Mouse (Mus musculus) splenic B cell, adult 2 months (primary cell): ENCODE data around the gene Cdk10.
"Not testable (repeated sequence)": the region's sequence is repeated elsewhere in the genome, so short reads cannot be mapped to it uniquely, and the experiment has no call there.

Source experiments
- DNase-seq: peaks from one replicate; pipeline ENCODE4 v3.0.0-alpha.2; 2011; ENCODE audit warnings: low read depth, low spot score
- H3K27me3 ChIP-seq: 2 replicates; pipeline ENCODE4 v1.6.1; 2012; ENCODE audit warnings: mild to moderate bottlenecking, low read length, moderate library complexity, mixed read lengths; ENCODE audit not compliant: control insufficient read depth, poor library complexity, insufficient read depth, severe bottlenecking
- H3K36me3 ChIP-seq: 2 replicates; pipeline ENCODE4 v1.6.1; 2012; ENCODE audit warnings: mild to moderate bottlenecking, low read length, moderate library complexity, mixed read lengths; ENCODE audit not compliant: control insufficient read depth, poor library complexity, insufficient read depth, severe bottlenecking

Cdk10 gene

DNA sequence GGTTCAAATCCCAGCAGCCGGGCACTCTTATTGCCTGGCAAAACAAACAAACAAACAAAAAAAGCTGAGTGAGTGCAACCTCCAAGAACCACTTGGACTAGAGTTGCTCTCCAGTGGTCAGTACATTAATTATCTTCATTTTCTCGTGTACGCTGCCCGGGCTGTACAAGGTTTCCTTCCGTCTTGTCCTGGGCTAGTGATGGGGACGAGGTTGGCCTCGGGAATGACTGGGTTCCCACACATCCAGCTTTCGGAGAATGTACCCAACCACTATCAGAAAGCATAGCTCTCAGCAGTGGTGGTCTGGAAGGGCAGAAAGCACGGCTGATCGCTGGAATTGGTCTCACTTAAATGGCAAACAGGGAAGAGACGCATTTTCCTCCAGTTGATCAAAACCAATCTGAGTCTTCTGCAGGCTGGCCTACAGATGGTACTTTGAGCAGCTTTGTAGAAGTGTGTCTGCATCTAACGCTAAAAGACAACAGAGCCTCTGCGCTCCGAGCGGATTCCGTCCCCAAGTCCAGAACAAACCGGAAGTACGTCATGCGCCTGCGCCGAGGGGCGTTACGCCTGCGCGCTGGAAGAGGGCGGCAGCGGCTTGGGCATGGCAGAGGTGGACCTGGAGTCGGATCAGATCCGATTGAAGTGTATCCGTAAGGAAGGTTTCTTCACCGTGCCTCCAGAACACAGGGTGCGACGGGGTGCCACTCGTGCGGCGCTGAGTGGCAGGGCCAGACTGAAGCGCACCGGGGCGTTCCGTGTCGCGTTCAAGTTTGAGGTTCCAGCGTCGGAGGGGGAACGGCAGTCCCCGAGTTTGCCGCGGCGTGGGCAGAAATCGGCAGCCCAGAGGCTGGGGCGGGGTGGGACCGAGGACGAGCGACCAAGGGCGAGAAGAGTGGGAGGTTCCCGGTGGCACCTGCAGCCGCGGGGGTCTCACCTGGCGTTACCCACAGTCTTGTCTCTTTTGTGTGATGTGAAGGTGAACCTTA, at the start of gene Cdk10:
Gene Cdk10, plus strand, starts transcription at position 565 of the 989 bp plus-strand sequence.
- DNase-seq: peak; percentile 92
- H3K36me3 ChIP-seq: no peaks in the 10 kb centered on the region; the same call in 1 of the 2 replicates

DNA sequence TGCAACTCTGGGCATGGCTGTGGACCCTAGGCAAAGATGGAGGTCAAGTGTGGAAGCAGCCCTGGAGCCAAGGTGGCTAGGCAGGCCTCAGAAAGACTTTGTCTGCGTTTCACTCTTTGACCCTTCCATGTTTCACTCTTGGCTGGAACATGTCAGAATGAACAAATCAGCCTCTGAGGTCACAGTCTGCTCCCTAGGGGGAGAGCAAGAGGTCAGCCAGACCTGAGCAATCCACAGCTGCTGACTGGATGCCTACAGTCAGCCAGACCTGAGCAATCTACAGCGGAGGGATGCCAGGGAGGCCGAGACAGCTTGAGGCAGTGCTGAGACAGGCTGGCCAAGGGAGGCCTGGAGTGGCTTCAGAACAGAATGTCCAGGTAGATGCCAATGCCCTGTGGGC, 43.3 kb upstream of the Cdk10 start:
- DNase-seq: no peak
- Histone ChIP-seq H3K36me3 (no peaks in the 10 kb centered on the region), H3K27me3 (no peaks in the 10 kb centered on the region)

More for the DNA sequence above, at the start of gene Cdk10:
- H3K27me3 ChIP-seq: no peaks in the 10 kb centered on the region

GRCm38 (mm10) chr8:123185566-123186409, 38.9 kb upstream of the Cdk10 start, which contains the start of gene Dpep1:
Dpep1 (plus strand) TSS chr8:123186242.
- no peaks in the 10 kb centered on the region for H3K27me3 ChIP-seq
- no peaks in the 10 kb centered on the region for H3K36me3 ChIP-seq
- DNase-seq: no peak

DNA sequence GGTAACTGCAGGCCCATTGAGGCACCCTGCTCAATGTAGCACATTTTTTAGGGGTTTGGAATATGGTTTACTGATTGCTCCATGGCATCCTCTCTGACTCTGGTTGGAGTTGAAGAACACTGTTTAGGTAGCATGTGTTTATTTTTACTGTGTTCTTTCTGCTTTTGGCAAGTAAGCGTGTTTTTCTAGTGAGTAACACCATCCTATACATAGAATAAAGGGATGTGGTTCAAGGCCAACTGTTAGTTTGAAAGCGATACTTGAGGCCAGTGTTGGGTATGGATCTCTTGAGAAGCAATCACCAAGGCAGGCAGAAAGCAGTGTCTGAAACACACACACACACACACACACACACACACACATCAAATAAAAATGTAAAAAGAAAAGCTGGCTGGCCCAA, 36.6 kb upstream of the Cdk10 start:
- Histone ChIP-seq H3K27me3 (no peaks in the 10 kb centered on the region), H3K36me3 (no peaks in the 10 kb centered on the region)
- DNase-seq: no peak

GRCm38 (mm10) chr8:123188841-123189240, 35.8 kb upstream of the Cdk10 start:
- Histone ChIP-seq H3K27me3 (no peaks in the 10 kb centered on the region), H3K36me3 (no peaks in the 10 kb centered on the region)
- DNase-seq: no peak

DNA sequence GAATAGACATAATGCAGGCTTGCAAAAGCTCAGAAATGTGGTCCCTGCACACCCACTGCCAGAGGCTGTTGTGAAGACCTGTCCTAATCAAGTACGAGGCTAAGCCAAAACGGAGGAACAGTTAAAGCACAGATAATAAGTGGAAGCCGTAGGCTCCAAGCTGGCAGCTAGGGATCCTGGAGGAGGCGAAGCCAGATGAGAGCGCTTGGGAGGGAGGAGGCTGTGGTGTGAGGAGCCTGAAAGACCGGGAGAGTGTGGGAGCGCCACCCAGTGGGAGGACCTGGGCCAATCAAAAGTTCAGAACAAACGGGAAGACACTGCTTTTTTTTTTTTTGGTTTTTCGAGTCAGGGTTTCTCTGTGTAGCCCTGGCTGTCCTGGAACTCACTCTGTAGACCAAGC, 34.0 kb upstream of the Cdk10 start:
- Histone ChIP-seq H3K36me3 (no peaks in the 10 kb centered on the region), H3K27me3 (no peaks in the 10 kb centered on the region)
- DNase-seq: peak; percentile 32

DNA sequence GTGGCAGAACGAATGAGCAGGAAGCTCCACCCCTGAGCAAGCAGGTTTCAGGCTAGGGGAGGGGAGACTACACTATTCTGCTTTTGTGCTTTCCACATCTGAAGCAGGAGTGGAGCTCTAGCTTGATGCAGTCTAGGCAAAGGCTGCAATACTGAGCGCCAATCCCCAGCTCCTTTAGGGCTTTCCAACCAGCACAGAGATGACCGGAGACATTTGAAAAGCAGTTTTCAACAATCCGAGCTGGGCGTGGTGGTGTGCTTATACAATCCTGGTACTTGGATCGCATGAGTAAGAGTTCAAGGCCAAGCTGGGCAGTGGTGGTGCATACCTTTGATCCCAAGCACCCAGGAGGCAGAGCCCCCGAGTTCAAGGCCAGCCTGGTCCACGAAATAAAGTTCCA, 32.7 kb upstream of the Cdk10 start:
- DNase-seq: no peak
- Histone ChIP-seq H3K36me3 (no peaks in the 10 kb centered on the region), H3K27me3 (no peaks in the 10 kb centered on the region)

DNA sequence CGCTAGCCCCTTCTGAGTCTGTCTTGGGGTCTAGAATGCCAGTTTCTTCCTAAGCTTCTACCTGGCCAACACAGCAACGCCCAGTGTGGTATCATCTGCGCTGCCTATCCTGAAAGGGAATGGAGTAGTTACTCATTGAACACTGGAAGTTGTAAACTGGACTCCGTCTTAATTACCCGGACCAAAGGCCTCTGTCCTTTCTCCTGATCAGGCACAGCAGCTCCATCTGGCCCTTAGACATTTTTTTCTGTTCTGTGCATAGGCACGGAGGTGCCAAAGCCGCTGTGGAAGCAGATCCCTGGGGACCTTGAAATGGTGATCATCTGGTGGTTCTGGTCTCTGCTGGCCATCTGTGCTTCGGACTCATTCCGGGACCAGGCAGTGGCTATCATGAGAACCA, 30.9 kb upstream of the Cdk10 start:
- no peak for DNase-seq
- H3K27me3 ChIP-seq: no peaks in the 10 kb centered on the region
- no peaks in the 10 kb centered on the region for H3K36me3 ChIP-seq

DNA sequence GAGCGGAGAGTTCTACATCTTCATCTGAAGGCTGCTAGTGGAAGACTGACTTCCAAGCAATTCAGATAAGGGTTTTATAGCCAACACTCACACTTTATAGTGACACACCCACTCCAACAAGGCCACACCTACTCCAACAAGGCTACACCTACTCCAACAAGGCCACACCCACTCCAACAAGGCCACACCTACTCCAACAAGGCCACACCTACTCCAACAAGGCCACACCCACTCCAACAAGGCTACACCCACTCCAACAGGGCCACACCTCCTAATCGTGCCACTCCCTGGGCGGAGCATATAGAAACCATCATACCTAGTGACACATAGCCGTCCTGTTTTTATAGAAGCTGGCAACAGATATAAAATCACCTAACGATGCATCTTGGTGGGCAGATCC, 27.6 kb upstream of the Cdk10 start:
- not testable (repeated sequence) for H3K27me3 ChIP-seq, H3K36me3 ChIP-seq, DNase-seq

DNA sequence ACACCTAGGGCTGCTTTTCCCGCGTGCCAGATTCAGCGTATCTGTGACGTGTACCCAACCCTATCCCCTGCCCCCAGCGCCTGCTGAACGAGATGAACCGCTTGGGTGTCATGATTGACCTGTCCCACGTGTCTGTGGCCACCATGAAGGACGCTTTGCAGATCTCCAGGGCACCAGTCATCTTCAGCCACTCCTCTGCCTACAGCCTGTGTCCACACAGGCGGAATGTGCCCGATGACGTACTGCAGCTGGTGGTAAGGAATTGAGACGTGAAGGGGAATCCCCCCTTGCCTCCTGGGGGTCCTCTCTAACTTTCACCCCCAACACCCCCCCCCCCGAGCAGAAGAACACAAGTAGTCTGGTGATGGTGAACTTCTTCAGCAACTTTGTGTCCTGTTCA, 24.8 kb upstream of the Cdk10 start:
- no peaks in the 10 kb centered on the region for H3K27me3 ChIP-seq
- no peaks in the 10 kb centered on the region; the same call in 1 of the 2 replicates for H3K36me3 ChIP-seq
- DNase-seq: no peak

DNA sequence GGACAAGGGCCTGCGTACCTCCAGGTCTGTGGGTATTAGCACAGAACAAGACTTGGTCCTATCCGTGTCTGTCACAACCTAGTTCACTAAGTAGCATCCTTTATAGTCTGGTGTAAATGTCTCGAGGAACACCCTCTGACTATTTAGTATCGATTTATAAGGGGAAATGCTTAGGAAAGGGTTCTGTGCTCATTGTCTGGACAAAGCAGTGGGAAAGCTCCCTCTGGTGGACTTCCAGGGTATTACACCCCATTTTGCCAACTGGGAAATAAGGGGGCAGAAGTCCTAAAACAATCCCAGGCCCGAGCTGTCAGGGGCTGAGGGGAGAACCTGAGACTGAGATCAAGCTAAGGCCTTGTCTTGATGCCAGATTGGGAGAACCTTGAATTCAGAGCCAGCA, 22.4 kb upstream of the Cdk10 start:
- Histone ChIP-seq H3K27me3 (no peaks in the 10 kb centered on the region), H3K36me3 (no peaks in the 10 kb centered on the region; the same call in 1 of the 2 replicates)
- DNase-seq: peak; percentile 78

GRCm38 (mm10) chr8:123203571-123203970, 21.1 kb upstream of the Cdk10 start:
- no peak for DNase-seq
- H3K36me3 ChIP-seq: no peaks in the 10 kb centered on the region; the same call in none of the 2 replicates
- H3K27me3 ChIP-seq: no peaks in the 10 kb centered on the region

DNA sequence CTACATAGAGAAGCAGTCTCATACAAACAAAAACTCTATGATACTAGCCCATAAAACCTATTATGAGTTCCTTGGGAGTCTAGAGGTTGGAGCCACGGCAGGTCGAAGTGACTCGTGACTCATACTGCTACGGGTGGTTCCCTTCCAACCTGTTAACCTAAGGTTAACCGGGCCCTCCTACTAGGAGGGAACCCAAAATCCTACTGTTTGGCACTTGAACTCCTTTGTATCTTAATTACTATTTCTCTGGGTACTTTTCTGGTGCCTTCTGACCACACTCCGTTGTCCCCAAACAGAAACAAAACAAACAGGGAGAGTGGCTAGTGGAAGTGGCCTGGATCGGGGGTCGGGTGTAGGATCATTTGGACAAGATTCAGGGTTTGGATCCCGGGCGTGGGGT, 12.8 kb upstream of the Cdk10 start:
- no peak for DNase-seq

GRCm38 (mm10) chr8:123212321-123213117, 12.1 kb upstream of the Cdk10 start, which contains the start of the genes Chmp1a and Spata33:
Chmp1a (minus strand) TSS chr8:123212763.
Spata33 (plus strand) TSS chr8:123212832.
- Histone ChIP-seq H3K27me3 (no peaks in the 10 kb centered on the region), H3K36me3 (no peaks in the 10 kb centered on the region; the same call in none of the 2 replicates)
- peak; percentile 94 for DNase-seq

More for the DNA sequence above, 12.8 kb upstream of the Cdk10 start:
- Histone ChIP-seq H3K36me3 (no peaks in the 10 kb centered on the region; the same call in none of the 2 replicates), H3K27me3 (no peaks in the 10 kb centered on the region)
